Mouse (Mus musculus) frontal cortex, postnatal 36 days (tissue): ENCODE measurements at regions not wholly inside any gene's neighbourhood (a gene's known extent, or its start where the extent isn't known, plus 50 kb on each side); places are given as distances from the start of the nearest gene placed in this dataset.
A peak's percentile ranks its signal among the peaks of the same experiment; 100 is the strongest.

Source experiments
- DNase-seq, 2 experiments: peaks; one replicate each; pipeline ENCODE4 v3.0.0; 2022; ENCODE audit warnings: low spot score in 2 of 2

DNA sequence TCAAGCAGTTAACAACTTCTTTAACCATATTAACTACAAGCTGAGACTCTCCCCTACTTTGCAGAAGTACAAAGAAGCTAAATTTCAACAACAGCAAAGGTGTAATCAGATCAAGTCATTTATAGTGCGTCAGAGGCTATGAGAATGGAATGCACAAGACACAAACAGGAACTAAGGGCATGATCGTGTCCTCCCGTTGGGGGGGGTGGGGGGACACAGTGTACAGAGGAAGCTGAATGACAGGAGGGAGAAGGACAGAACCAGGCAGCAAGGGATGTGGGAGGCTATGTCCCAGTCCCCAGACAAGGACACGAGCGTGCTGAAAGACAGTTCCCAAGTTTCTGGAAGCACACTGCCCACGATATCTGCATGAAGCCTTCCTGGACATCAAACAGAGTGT, 408.9 kb downstream of the Atp23 start:
- no peak for DNase-seq

DNA sequence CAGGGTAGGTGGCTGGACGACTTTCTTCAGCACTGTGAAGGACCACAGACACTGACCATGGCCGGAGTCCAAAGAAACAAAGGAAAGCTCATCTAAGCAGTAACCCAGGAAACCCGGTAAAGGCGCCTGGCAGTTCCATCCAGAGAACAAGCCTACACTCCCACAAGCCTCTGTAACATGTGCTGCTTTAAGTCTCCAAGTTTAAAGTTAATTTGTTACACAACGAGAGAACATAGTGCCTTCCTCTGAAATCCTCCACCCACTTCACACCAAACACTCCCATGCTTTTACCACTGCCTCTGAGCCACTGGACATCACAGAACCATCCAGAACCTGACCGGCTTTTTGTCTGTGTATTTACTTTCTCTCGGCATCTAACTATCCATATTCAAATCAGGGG, 416.0 kb downstream of the Atp23 start:
- peak in 1 of 2 experiments; percentile 31 for DNase-seq

- no peak for DNase-seq
These were observed 417.7 kb downstream of the Atp23 start for GRCm38 (mm10) chr10:126483479-126483878.

- no peak for DNase-seq
These were observed 420.8 kb downstream of the Atp23 start for GRCm38 (mm10) chr10:126480382-126480781.

GRCm38 (mm10) chr10:126479743-126480142, 421.4 kb downstream of the Atp23 start:
- DNase-seq: no peak

GRCm38 (mm10) chr10:126473050-126473719, 428.0 kb downstream of the Atp23 start:
- DNase-seq: no peak

DNA sequence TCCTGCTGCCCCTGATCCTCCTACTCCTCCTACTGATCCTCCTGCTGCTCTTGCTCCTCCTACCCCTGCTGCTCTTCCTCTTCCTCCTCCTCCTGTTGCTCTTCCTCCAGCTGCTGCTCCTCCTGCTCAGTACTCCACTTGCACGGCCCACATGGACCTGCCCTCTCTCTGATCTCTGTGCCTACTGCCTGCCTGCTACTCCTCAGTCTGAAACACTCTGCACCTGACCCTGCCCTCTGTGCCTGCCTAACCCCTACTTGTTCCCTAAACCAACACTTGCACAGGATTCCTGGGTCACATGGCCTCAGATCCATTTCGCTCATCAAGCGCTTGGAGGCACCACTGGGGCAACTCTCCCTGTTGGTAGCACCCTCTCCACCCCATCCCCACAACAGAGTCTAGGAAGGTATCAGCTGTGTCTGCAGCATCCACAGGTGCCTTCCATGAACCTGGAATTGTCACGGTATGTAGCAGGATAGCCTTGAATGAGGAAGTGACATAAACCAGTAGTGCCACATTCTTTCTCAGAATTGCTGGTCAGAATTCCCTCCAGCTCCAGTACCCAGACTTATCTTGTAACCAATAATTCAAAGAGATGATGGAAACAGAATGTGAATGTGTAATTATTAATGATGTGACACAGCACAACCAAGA, 430.2 kb downstream of the Atp23 start:
- no peak for DNase-seq

DNA sequence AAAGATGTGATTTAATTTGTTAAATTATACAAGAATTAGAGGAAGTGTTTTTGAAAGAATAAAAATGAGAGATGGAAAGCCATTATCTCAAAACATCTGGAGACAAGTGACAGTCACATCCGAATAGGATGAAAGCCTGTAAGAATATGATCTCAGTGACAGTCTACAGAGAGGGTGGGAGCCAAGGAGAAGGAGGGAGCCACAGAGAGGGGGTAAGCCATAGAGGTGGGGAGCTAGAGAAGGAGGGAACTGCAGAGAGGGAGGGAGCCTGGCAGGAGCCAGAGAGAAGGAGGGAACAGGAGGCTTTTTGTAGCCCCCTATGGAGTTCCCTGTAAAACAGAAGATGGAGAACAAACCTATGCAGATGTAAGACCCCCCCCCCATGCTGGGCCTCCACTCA, 438.4 kb downstream of the Atp23 start:
- DNase-seq: no peak

GRCm38 (mm10) chr10:126458523-126458922, 442.6 kb downstream of the Atp23 start:
- DNase-seq: no peak

DNA sequence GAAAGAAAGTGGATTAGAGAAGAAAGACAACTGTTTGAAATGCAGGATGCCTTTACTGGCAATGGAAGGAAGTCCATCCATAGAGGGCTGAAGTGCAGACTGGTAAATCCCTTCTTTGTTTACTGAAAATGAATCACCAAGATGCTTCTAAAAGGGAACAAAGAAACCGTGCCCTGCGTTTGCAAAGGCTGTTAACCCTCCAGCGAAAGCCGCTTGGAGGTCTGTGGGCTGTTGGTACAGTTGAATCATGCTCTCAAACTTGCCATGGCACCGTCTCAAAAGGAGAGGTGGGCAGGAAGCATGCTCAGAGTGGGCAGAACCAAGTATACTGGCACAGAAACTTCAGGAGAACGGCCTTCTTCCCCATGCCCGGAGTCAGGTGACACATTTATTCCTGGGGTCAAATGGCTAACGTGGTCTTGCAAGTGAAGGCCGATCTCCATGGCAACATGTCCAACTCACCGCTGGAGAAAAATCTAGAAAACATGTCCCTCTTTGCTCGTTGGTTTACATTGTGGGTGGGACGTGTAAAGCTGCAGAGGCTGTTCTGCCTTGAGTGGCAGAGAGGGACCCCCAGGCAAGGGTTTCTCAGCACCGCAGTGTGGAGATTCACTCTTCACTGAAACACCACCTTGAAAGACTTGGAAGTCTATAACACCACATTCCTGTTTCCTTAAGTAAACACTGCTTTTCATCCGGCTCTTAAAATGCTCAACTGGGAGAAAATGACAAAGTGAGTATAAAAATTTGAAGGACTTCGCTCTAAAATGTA, 448.2 kb downstream of the Atp23 start:
- DNase-seq: peak in 1 of 2 experiments; percentile 2

DNA sequence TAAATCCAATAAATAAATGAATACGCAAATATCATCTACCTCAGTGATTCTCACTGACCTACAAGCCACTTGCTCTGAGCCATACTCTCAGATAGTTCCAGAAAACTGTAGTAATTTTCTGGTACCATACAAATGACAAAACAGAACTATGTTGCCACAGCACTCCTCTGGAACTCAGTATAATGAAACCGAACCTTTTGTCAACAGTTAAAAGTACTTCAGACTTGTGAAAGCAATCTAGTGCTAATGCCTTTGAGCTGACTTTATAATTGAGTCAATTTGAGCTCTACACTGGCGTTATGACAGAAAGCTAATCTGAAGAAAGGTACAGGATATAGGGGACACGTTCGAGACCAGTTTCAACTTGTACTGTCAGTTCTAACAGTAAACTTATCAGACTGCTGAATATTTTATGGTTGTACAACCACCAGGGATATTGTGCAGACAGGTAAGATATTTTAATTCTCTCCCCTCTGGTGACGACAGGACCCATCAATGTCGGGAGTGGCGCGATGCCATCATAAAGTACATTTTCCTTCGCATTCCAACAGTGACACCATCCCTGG, 449.0 kb downstream of the Atp23 start:
- DNase-seq: no peak

GRCm38 (mm10) chr10:126431222-126431621, 465.3 kb downstream of the Lrig3 start:
- no peak for DNase-seq

DNA sequence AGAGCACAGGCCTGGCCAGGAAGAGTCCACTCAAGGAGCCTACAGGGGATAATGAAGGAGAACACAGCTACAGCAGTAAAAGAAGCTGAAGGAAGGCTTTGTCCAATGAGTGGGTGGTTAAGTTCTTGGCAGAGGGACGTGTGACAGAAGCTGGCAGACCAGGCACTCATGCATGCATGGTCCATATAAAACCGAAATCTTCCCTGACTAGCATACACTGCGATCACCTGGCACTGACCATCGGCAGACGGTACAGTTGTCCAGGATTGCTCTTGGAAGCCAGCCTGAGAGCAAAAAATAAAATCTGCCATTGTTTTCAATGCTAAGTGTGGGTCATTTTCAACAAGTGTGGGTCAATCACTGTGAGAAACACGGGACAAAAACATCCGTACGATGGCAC, 464.4 kb downstream of the Lrig3 start:
- no peak for DNase-seq

DNA sequence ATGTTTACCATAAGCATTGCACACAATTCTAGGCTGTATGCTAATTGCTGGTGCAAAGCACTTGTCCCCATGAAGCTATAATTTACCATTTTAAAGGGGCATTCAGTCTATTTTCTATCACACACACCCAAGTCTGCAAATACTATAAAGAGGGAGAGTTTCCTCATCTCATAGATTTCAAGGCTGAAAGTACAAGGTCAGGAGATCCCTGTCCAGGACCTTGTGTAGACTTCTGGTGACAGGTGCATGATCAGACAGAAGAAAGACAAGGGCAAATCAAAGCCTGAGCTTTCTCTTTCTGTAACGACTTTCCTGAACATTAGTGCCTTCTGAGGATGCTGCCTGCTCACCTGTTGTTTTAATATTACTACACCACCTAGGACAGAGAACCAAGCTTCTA, 463.5 kb downstream of the Lrig3 start:
- no peak for DNase-seq

DNA sequence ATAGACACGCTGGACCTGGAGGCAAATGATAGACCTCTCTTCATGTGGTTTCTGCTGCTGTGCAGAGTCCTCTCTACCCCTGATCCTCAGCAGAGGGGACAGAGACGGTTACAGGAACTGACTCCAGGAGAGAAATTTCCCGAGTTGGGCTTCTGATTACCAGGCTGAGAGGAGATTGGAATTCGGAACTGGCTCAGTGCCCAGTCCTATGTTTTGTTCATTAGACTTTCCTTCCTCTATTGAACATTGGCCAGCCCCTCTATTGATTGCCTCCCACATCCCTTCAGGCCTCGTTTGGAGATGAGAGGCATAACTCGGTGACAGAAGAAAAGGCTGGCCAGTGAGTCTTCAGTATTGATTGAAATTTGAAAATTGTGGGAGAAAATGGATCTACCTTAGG, 456.1 kb downstream of the Lrig3 start:
- DNase-seq: no peak

GRCm38 (mm10) chr10:126413786-126414185, 447.8 kb downstream of the Lrig3 start:
- peak in 1 of 2 experiments; percentile 2 for DNase-seq

DNA sequence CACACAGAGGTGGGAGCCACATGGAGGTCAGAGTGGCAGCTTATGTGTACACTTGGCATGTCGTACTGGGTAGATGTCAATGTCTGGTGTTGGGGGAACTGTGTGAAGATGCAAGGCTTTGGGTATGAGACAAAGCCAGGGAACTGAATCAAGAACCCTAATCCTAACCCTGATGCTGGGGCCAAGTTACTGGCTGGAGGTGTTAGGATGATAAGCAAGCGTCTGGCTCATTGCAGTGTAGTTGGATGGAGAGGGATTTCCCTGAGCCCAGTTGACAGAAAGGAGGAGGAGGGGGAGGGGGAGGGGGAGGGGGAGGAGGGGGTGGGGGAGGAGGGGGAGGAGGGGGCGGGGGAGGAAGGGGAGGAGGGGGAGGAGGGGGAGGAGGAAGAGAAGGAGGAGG, 426.3 kb downstream of the Lrig3 start:
- DNase-seq: no peak

- DNase-seq: no peak
These were observed 425.8 kb downstream of the Lrig3 start for GRCm38 (mm10) chr10:126391770-126392169.

DNA sequence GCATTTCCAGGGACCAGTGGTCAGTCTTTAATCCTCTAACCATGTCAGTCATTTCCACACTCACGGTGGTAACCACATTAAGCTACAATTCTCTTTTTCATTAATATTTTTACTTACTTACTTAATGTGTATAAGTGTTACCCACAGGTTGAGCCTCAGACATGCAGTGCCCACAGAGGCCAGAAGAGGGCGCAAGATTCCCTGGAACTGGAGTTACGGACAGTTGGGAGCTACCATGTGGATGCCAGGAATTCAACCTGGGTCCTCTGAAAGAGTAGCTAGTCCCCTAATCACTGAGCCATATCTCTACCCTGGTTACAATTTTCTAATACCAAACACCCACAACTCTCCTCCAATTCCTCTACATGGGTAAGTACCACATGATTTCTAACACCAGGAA, 420.5 kb downstream of the Lrig3 start:
- no peak for DNase-seq

DNA sequence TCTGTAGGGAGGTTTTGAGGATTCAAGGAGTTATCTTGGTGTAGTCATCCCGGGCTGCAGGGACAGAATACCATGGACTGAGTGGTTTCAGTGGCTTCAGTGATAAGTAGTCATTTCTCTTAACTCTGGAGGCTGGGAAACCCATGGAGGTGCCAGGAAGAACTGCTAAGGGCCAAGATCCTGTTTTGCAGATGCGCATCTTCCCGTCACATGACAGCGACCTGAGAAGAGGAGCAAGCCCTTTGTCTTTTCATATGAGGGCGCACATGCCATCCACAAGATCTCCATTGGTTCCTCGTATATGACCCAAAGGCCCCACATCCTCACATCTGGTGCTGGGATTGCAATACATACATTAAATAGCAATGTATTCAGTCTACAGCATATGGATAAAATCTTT, 419.7 kb downstream of the Lrig3 start:
- DNase-seq: no peak

- DNase-seq: no peak
These were observed 414.4 kb downstream of the Lrig3 start for GRCm38 (mm10) chr10:126380381-126380780.

DNA sequence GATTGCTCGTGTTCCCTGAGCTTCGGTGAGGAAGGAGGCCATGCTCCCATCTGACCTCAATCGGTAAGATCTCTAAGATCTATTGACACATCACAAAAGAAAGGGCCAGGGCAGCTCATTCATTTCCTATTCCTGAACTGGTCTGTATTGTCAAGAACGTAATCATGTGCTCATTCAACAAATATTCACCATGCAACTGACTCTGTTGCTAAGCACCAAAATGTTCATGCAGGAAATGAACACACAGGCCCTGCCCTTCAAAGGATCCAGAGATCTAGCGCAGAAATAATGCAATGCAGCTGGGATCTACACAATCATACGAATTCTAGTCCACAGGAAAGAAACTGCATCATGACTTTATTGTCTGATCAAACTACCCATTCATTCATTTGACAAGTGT, 413.3 kb downstream of the Lrig3 start:
- DNase-seq: no peak

GRCm38 (mm10) chr10:126373906-126374305, 407.9 kb downstream of the Lrig3 start:
- DNase-seq: peak; percentile 11 to 20
